Mouse (Mus musculus) kidney, embryonic 14.5 days (tissue): ENCODE results near the gene Hoxa2. TPM values are rescaled to one million over a fixed set of nuclear protein-coding genes. Genes with fewer than 3 reads are reported as not detected.

ENCODE experiments used
- ATAC-seq: fragments of 200-750 bp; cut with Nextera tagmentation; 2 replicates; pipeline ENCODE4 v1.8.0; 2017; ENCODE audit warnings: moderate number of reproducible peaks, mild to moderate bottlenecking, moderate TSS enrichment, moderate library complexity; ENCODE audit not compliant: low FRiP score, low TSS enrichment
- H3K27ac ChIP-seq: fragments of 300-500 bp; sonication (generic); 2 replicates; pipeline ENCODE4 v1.5.1; 2014; ENCODE audit warnings: low read depth, mild to moderate bottlenecking, low read length, moderate library complexity, mixed read lengths
- H3K27me3 ChIP-seq: fragments of 300-500 bp; sonication (generic); 2 replicates; pipeline ENCODE4 v1.6.1; 2014; ENCODE audit warnings: mild to moderate bottlenecking, low read length; ENCODE audit not compliant: control insufficient read depth, insufficient read depth
- H3K36me3 ChIP-seq: fragments of 300-500 bp; sonication (generic); 2 replicates; pipeline ENCODE4 v1.6.1; 2014; ENCODE audit warnings: low read length, mixed read lengths; ENCODE audit not compliant: control insufficient read depth, insufficient read depth
- H3K4me1 ChIP-seq: fragments of 300-500 bp; sonication (generic); 2 replicates; pipeline ENCODE4 v1.6.1; 2014; ENCODE audit warnings: low read length, mixed read lengths; ENCODE audit not compliant: control insufficient read depth, insufficient read depth
- H3K4me2 ChIP-seq: fragments of 300-500 bp; sonication (generic); replicated peaks from 2 replicates; pipeline ENCODE4 v1.6.1; 2014; ENCODE audit warnings: low read depth, mild to moderate bottlenecking, low read length
- H3K4me3 ChIP-seq: fragments of 300-500 bp; sonication (generic); 2 replicates; pipeline ENCODE4 v1.5.1; 2014; ENCODE audit warnings: mild to moderate bottlenecking, low read length
- H3K9ac ChIP-seq: fragments of 300-500 bp; sonication (generic); 2 replicates; pipeline ENCODE4 v1.6.1; 2014; ENCODE audit warnings: low read depth, mild to moderate bottlenecking, low read length, moderate library complexity
- H3K9me3 ChIP-seq: fragments of 300-500 bp; sonication (generic); 2 replicates; pipeline ENCODE4 v1.6.1; 2016; ENCODE audit warnings: low read length; ENCODE audit not compliant: control insufficient read depth
- WGBS: fragments of 180-500 bp; shearing (Covaris S2); extraction: QIAGEN DNeasy Blood & Tissue Kit; methylation state at CpG from one replicate; pipeline ENCODE4 v1.1.7; 2014; 5-methylcytosine and 5-hydroxymethylcytosine counted together
- polyA plus RNA-seq: library from polyadenylated mRNA; unstranded; fragments of >200 nt; fragmentation: Nextera tagmentation; extraction: Ambion mirVana; gene quantifications from 2 replicates; pipeline ENCODE4 v1.2.1, GENCODE M21; 2014

The Hoxa2 gene
- polyA plus RNA-seq, 1 experiment from 2014 or later, result 4.7 TPM

DNA sequence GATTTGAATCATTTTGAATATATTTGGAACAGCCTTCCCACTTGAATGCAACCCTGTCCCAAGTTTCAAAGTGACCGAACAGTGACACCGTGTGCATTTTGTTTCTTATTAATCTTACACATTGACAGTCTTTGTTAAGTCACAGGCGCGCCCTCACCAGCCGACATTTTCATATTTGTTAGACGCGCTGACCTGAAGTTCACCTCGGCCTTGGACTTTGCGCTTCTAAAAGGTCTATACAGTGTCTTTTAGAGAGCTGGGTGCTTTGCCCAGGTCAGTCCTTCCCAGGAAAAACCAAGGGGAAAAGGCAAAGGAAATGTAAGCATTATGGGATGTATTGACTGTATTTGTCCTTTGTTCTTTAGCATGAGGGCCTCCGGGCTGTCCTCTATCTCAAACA lies 30.1 kb upstream of the Hoxa2 start:
- peaks cover 65% of the 10 kb centered on the region for H3K4me1 ChIP-seq
- no peaks in the 10 kb centered on the region for H3K27me3 ChIP-seq
- no peak overlapping the region for H3K4me3 ChIP-seq
- no peaks in the 10 kb centered on the region for H3K9me3 ChIP-seq
- no peak for ATAC-seq
- H3K27ac ChIP-seq, result peak overlapping the region; percentile 32; the same call in 1 of the 2 replicates
- H3K9ac ChIP-seq, result no peak overlapping the region; the same call in 1 of the 2 replicates
- H3K36me3 ChIP-seq, result peaks cover 5% of the 10 kb centered on the region; the same call in 1 of the 2 replicates
- 20% methylated on average over 10 of the region's 10 CpGs for WGBS
- H3K4me2 ChIP-seq, result no peak overlapping the region; the same call in 1 of the 2 replicates

DNA sequence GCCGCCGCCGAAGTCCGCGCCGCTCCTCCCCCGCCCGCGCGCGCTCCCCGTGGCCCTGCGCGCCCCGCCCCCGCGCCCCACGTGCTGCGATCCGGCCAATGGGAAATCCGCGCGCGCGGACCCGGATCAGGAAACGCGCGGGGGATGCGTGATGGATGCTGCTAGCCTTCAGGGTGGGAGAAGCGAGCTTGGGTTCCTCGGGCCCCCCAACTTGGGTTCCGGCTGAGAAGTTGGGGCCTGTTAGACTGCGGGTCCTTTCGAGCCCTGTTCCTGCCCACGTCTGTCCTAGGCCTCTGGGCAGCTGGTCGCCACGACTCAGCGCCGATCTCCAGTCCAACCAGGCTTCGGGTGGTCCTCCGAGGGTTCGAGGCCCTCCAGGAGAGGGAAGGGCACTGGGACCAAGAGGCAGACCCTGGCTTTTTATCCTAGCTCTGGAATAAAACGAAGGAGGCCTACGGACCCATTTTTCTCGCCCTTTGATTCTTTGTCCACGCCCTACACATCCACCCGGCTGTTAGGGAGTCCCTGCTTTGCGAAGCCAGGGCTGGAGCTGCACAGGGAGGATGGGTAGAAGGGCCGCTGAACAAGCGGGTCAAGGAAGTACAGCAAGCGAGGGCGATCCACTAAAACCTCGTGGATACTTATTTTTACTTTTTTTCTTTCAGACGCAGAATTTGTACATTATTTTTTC lies 27.4 kb upstream of the Hoxa2 start:
- whole genome bisulfite sequencing, result under 1% methylated on average over 45 of the region's 55 CpGs
- Histone ChIP-seq H3K4me3 (peak overlapping the region; percentile 57), H3K4me1 (peaks cover 68% of the 10 kb centered on the region), H3K9ac (peak overlapping the region; percentile 88), H3K4me2 (peak overlapping the region; percentile 97), H3K36me3 (peaks cover 8% of the 10 kb centered on the region; the same call in 1 of the 2 replicates), H3K27ac (peak overlapping the region; percentile 89), H3K27me3 (no peaks in the 10 kb centered on the region), H3K9me3 (no peaks in the 10 kb centered on the region)
- ATAC-seq, result peak; percentile 73

GRCm38 (mm10) chr6:52190906-52191810 lies 26.5 kb upstream of the Hoxa2 start, which contains the start of gene Hoxa4:
TSS of gene Hoxa4 (minus strand) at chr6:52191753.
- Histone ChIP-seq H3K36me3 (peaks cover 16% of the 10 kb centered on the region; the same call in 1 of the 2 replicates), H3K4me3 (peak within 1 kb of the TSS; percentile 57), H3K4me2 (peak within 1 kb of the TSS; percentile 97), H3K27me3 (no peaks in the 10 kb centered on the region), H3K9ac (peak within 1 kb of the TSS; percentile 88), H3K27ac (peak within 1 kb of the TSS; percentile 95), H3K4me1 (peaks cover 65% of the 10 kb centered on the region), H3K9me3 (no peaks in the 10 kb centered on the region)
- peak; percentile 75 for ATAC-seq
- under 1% methylated on average over 69 of the region's 102 CpGs for WGBS

GRCm38 (mm10) chr6:52190410-52190809 lies 25.8 kb upstream of the Hoxa2 start:
- Histone ChIP-seq H3K27me3 (no peaks in the 10 kb centered on the region), H3K4me3 (peak overlapping the region; percentile 57), H3K4me1 (peaks cover 65% of the 10 kb centered on the region), H3K27ac (peak overlapping the region; percentile 95), H3K36me3 (peaks cover 20% of the 10 kb centered on the region; the same call in 1 of the 2 replicates), H3K9ac (peak overlapping the region; percentile 88), H3K4me2 (peak overlapping the region; percentile 97), H3K9me3 (no peaks in the 10 kb centered on the region)
- no peak for ATAC-seq
- 2% methylated on average over 23 of the region's 23 CpGs for WGBS

GRCm38 (mm10) chr6:52189909-52190308 lies 25.3 kb upstream of the Hoxa2 start:
- Histone ChIP-seq H3K36me3 (peaks cover 20% of the 10 kb centered on the region; the same call in 1 of the 2 replicates), H3K4me1 (peaks cover 66% of the 10 kb centered on the region), H3K27ac (peak overlapping the region; percentile 95), H3K9me3 (no peaks in the 10 kb centered on the region), H3K4me2 (peak overlapping the region; percentile 97), H3K27me3 (no peaks in the 10 kb centered on the region), H3K4me3 (peak overlapping the region; percentile 57; the same call in 1 of the 2 replicates), H3K9ac (peak overlapping the region; percentile 88)
- 19% methylated on average over 8 of the region's 8 CpGs for WGBS
- ATAC-seq, result no peak

DNA sequence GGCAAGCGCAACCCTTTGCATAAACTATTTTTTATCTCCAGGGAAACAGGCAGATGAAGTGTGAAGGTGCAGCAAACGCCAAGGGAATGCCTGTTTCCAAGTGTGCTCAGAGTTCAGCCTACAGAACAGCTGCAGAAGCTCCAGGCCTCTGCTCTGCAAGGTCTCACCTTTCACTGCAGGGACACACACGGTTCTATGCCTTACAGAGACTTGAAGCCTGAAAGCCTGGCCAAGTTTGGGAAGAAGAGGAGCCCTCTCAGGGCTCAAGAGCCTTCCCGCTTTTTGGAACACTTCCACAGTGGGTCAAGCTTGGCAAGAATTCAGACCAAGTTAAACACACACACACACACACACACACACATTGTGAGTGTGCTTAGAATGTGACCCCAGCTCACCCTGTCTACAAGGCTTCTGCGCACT lies 24.6 kb upstream of the Hoxa2 start:
- 0 out of 2 replicates have a peak overlapping the region, but pooled peaks have one; percentile 1 for H3K4me2 ChIP-seq
- no peak for ATAC-seq
- H3K4me1 ChIP-seq, result peaks cover 66% of the 10 kb centered on the region
- peak overlapping the region; percentile 95; the same call in 1 of the 2 replicates for H3K27ac ChIP-seq
- H3K27me3 ChIP-seq, result no peaks in the 10 kb centered on the region
- peaks cover 20% of the 10 kb centered on the region; the same call in 1 of the 2 replicates for H3K36me3 ChIP-seq
- H3K9me3 ChIP-seq, result no peaks in the 10 kb centered on the region
- H3K4me3 ChIP-seq, result no peak overlapping the region
- no peak overlapping the region for H3K9ac ChIP-seq
- WGBS, result 25% methylated on average over 5 of the region's 5 CpGs

GRCm38 (mm10) chr6:52186500-52186899 lies 21.9 kb upstream of the Hoxa2 start:
- WGBS, result 64% methylated on average over 1 of the region's 1 CpGs
- Histone ChIP-seq H3K36me3 (peaks cover 24% of the 10 kb centered on the region; the same call in 1 of the 2 replicates), H3K27me3 (no peaks in the 10 kb centered on the region), H3K9me3 (no peaks in the 10 kb centered on the region), H3K4me1 (peaks cover 72% of the 10 kb centered on the region), H3K9ac (no peak overlapping the region), H3K4me2 (no peak overlapping the region), H3K4me3 (no peak overlapping the region), H3K27ac (peak overlapping the region; percentile 24; the same call in 1 of the 2 replicates)
- ATAC-seq, result no peak

DNA sequence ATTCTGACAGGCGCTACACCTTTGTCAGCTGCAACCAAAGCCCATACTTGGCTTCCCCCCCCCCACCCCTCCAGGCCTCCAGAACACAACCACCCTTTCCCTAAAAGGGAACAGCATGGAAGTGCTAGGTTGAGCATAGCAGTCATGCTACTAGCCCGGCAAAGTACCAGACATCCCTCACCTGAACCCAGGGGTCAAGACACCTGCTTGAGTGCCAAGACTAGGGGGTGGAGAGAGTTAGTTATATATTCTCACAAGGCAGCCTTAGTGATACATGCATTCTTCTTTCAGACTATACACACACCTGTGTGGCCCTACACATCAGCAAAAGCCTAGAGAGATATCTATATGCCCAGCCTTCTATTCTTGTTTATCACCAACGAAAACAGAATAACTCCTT lies 21.2 kb upstream of the Hoxa2 start:
- WGBS, result 30% methylated on average over 3 of the region's 3 CpGs
- no peaks in the 10 kb centered on the region for H3K27me3 ChIP-seq
- H3K4me3 ChIP-seq, result no peak overlapping the region
- H3K4me1 ChIP-seq, result peaks cover 79% of the 10 kb centered on the region
- H3K36me3 ChIP-seq, result peaks cover 29% of the 10 kb centered on the region; the same call in 1 of the 2 replicates
- no peak for ATAC-seq
- peak overlapping the region; percentile 25; the same call in 1 of the 2 replicates for H3K4me2 ChIP-seq
- H3K27ac ChIP-seq, result peak overlapping the region; percentile 94; the same call in 1 of the 2 replicates
- H3K9me3 ChIP-seq, result no peaks in the 10 kb centered on the region
- H3K9ac ChIP-seq, result peak overlapping the region; percentile 24; the same call in 1 of the 2 replicates
